Mouse (Mus musculus) T-cell, adult 66 days (primary cell): Measurements from ENCODE around the gene Olfr330. TPM values are rescaled to one million over a fixed set of nuclear protein-coding genes. Genes with fewer than 3 reads are reported as not detected.

Experiments
- total RNA-seq, 2 experiments: library from RNA; stranded (reverse); gene quantifications; 3 replicates in 1 of 2; 4 replicates in 1 of 2; pipeline ENCODE4 v1.2.4; 2023

The Olfr330 gene
- not detected for total RNA-seq

DNA sequence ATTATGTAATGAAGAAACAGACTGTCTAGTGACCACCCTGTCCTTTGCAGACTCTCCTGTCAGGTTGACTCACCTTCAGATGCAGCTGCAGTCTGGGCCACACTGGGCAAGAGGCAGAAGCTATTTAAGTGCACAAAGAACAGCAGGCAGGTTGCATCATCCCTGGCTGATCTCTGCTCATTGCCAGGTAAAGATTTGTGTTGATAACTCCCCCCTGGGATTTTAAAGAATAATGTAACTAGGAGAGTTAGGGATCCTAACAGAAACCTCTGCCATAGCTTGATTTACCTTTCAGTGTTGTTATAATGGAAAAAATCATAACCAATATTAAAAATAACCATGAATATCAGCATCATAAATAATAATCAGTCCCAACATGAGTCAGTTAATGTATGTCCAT is at the start of gene Olfr330:
Olfr330 (minus strand) TSS at position 101 of the 400 bp plus-strand sequence.

DNA sequence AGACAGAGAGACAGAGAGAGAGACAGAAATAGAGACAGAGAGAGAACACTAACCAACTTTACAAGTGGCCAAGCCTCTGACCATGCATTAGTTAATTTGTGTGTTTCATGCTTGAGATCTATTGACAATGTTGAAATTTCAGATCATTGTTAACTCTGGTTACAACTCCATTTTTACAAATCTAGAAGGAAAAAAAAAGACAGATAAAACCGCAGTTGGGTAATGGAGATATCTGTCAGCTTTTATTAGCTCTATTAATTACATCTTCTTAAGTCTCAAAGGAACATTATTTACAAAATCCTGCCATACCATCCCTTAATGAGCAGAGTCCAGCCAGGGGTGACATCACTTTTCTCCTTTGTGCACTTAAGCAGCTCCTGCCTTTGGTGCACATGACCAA is 42.8 kb upstream of the Olfr330 start, which contains the start of gene Olfr325:
Olfr325 (plus strand) TSS at position 301 of the 400 bp plus-strand sequence.

DNA sequence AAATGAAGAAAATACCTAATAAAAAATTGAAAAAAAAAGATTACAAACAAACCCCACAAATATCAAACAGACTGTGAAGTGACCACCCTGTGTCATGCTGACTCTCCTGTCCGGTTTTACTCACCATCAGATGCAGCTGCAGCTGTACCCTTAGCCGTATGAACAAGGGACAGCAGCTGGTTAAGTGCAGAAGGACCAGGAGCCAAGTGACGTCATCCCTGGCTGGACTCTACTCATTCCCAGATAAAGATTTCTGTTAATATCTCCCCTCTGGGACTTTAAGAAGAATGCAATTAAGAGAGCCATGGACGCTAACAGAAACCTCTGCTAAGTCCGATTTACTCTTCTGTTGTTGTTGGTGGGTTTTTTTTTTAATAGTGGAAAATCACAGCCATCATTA is 35.8 kb upstream of the Olfr330 start, which contains the start of gene Olfr224:
Olfr224 (minus strand) TSS at position 149 of the 400 bp plus-strand sequence.

DNA sequence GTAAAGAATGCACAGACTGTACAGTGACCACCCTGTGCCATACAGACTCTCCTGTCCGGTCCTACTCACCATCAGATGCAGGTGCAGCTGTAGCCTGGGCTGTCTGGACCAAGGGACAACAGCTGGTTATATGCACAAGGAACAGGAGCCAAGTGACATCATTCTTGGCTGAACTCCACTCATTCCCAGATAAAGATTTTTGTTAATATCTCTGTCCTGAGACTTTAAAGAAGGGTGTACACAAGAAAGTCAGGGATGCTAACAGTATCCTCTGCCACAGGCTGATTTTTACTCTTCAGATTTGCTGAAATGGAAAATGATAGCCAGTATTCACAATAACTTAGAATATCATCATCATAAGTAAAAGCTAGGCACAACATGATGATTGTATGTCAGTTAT is 20.9 kb upstream of the Olfr330 start, which contains the start of gene Olfr328:
Olfr328 (minus strand) TSS at position 101 of the 400 bp plus-strand sequence.

DNA sequence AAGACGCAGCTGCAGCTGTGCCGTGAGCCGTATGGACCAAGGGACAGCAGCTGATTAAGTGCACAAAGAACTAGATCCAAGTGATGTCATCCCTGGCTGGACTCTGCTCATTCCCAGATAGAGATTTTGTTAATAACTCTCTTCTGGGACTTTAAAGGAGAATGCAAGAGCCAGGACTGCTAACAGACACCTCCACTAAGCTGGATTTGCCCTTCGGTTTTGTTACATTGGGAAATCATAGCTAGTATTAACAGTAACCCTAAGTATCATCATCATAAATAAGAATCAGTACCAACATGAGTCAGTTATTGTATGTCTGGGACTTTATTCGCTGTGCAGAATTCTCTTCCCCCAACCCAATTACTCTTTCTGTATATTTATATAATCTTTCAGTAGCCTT is 11.7 kb upstream of the Olfr330 start, which contains the start of gene Olfr329-ps:
Olfr329-ps (minus strand) TSS at position 101 of the 400 bp plus-strand sequence.

DNA sequence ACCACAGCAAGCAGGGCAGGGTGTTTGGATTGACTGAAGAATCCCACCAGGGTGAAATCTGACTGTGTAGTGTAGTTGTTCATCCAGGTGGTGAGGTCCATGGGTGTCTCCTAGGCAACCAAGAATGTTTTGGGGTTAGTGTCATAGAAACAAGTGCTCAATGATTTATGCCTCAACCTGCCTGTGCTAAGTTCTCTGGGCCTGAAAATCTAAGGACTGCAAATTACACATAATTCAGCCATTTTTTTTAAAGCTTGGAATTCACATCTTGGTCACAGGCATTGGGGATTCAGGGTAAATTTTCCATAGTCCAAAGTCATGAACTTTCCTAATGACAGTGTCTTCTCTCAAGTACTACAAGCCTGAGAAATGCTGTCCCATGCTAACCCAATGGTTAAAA is 32.2 kb downstream of the Olfr330 start, which contains the start of gene Olfr331:
Olfr331 (minus strand) TSS at position 101 of the 400 bp plus-strand sequence.

DNA sequence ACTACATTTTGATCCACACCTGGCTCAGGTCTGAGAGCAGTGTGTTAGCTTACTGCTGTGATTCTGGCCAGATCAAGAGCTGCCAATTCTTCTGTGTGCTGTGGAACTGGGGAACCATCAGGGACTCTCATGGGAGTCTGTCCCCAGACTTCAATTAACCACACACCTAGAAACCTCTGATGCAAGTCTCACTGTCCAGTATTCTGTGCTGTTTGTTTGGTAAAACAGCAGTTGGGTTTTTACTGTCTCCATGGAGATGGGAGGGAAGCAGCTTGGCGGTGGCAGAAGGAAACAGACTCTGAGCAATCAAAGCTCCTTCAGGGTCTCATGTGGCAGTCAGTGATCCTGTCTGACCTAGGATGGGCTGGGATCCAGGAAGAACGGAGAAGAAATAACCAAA is 42.2 kb downstream of the Olfr330 start, which contains the start of gene Olfr332:
Olfr332 (minus strand) TSS at position 101 of the 400 bp plus-strand sequence.

Other genes with a start within 250 kb of the Olfr330 start
- 10 to 100 TPM; 30.4 to 32.7 TPM for gene Zfp692, start 227.8 kb downstream of the Olfr330 start, total RNA-seq
- gene Zfp672, start 204.5 kb downstream of the Olfr330 start, total RNA-seq: 10 to 100 TPM; 37.8 to 39.5 TPM
- 10 to 100 TPM; 29.4 to 38.2 TPM for gene Sh3bp5l, start 204.1 kb downstream of the Olfr330 start, total RNA-seq
- not detected for gene Lypd8, start 155.8 kb downstream of the Olfr330 start, total RNA-seq
- not detected for gene 1810065E05Rik, start 113.7 kb downstream of the Olfr330 start, total RNA-seq
- gene Gm12253, start 102.3 kb downstream of the Olfr330 start, total RNA-seq: not detected
- gene Lypd9, start 81.9 kb downstream of the Olfr330 start, total RNA-seq: not detected
- not detected for gene Olfr30, start 72.6 kb downstream of the Olfr330 start, total RNA-seq
- gene Olfr332, start 42.3 kb downstream of the Olfr330 start, total RNA-seq: not detected
- gene Olfr331, start 32.3 kb downstream of the Olfr330 start, total RNA-seq: not detected
- not detected for gene Olfr329-ps, start 11.6 kb upstream of the Olfr330 start, total RNA-seq
- gene Olfr328, start 20.8 kb upstream of the Olfr330 start, total RNA-seq: under 1 TPM; 0.20 to 0.53 TPM
- gene Olfr224, start 35.7 kb upstream of the Olfr330 start, total RNA-seq: not detected
- gene Olfr325, start 42.9 kb upstream of the Olfr330 start, total RNA-seq: not detected
- gene Olfr324, start 60.3 kb upstream of the Olfr330 start, total RNA-seq: not detected
- gene 2210407C18Rik, start 81.2 kb upstream of the Olfr330 start, total RNA-seq: not detected
- gene Olfr323, start 95.7 kb upstream of the Olfr330 start, total RNA-seq: not detected
- under 1 TPM; 0.32 to 0.33 TPM for gene Trim58, start 105.6 kb upstream of the Olfr330 start, total RNA-seq
- gene Olfr322, start 123.9 kb upstream of the Olfr330 start, total RNA-seq: not detected
- gene Olfr320, start 146.3 kb upstream of the Olfr330 start, total RNA-seq: not detected
- not detected for gene Olfr319, start 164.3 kb upstream of the Olfr330 start, total RNA-seq
- gene Olfr318, start 189.2 kb upstream of the Olfr330 start, total RNA-seq: under 1 TPM; 0.50 to 0.64 TPM
- gene Olfr317, start 204.4 kb upstream of the Olfr330 start, total RNA-seq: not detected
- gene Olfr316, start 217.9 kb upstream of the Olfr330 start, total RNA-seq: not detected
- not detected for gene Olfr315, start 238.4 kb upstream of the Olfr330 start, total RNA-seq
- not detected for gene Olfr314, start 248.1 kb upstream of the Olfr330 start, total RNA-seq